Mouse (Mus musculus) liver, embryonic 12.5 days (tissue): ENCODE results near the gene Pkp2. TPM values are rescaled to one million over a fixed set of nuclear protein-coding genes. Genes with fewer than 3 reads are reported as not detected.
"Not testable (repeated sequence)": the region's sequence is repeated elsewhere in the genome, so short reads cannot be mapped to it uniquely, and the experiment has no call there.

ENCODE experiments used
- ATAC-seq: fragments of 200-750 bp; cut with Nextera tagmentation; 2 replicates; pipeline ENCODE4 v1.8.0; 2017; ENCODE audit warnings: moderate number of reproducible peaks, mild to moderate bottlenecking, moderate library complexity
- H3K27ac ChIP-seq: fragments of 300-500 bp; sonication (generic); 2 replicates; pipeline ENCODE4 v1.5.1; 2016; ENCODE audit warnings: mild to moderate bottlenecking
- H3K27me3 ChIP-seq: fragments of 300-500 bp; sonication (generic); replicated peaks from 2 replicates; pipeline ENCODE4 v1.6.1; 2016; ENCODE audit warnings: mild to moderate bottlenecking, moderate library complexity
- H3K36me3 ChIP-seq: fragments of 300-500 bp; sonication (generic); 2 replicates; pipeline ENCODE4 v1.6.1; 2016; ENCODE audit warnings: mild to moderate bottlenecking, moderate library complexity
- H3K4me1 ChIP-seq: fragments of 300-500 bp; sonication (generic); 2 replicates; pipeline ENCODE4 v1.6.1; 2016
- H3K4me2 ChIP-seq: fragments of 300-500 bp; sonication (generic); 2 replicates; pipeline ENCODE4 v1.6.1; 2016; ENCODE audit warnings: mild to moderate bottlenecking, moderate library complexity
- H3K4me3 ChIP-seq: fragments of 300-500 bp; sonication (generic); 2 replicates; pipeline ENCODE4 v1.5.1; 2016; ENCODE audit warnings: mild to moderate bottlenecking, moderate library complexity
- H3K9ac ChIP-seq: fragments of 300-500 bp; sonication (generic); 2 replicates; pipeline ENCODE4 v1.6.1; 2016; ENCODE audit warnings: mild to moderate bottlenecking, moderate library complexity
- H3K9me3 ChIP-seq: fragments of 300-500 bp; sonication (generic); replicated peaks from 2 replicates; pipeline ENCODE4 v1.6.1; 2016; ENCODE audit warnings: mild to moderate bottlenecking, moderate library complexity
- WGBS: fragments of 180-500 bp; shearing (Covaris S2); methylation state at CpG from one replicate; pipeline ENCODE4 v1.1.7; 2016; ENCODE audit not compliant: insufficient replicate concordance; 5-methylcytosine and 5-hydroxymethylcytosine counted together
- polyA plus RNA-seq: library from polyadenylated mRNA; unstranded; fragments of >200 nt; fragmentation: Nextera tagmentation; extraction: Ambion mirVana; gene quantifications from 2 replicates; pipeline ENCODE4 v1.2.1, GENCODE M21; 2016

Gene Pkp2
- polyA plus RNA-seq, 1 experiment from 2014 or later: 5.8 TPM

DNA sequence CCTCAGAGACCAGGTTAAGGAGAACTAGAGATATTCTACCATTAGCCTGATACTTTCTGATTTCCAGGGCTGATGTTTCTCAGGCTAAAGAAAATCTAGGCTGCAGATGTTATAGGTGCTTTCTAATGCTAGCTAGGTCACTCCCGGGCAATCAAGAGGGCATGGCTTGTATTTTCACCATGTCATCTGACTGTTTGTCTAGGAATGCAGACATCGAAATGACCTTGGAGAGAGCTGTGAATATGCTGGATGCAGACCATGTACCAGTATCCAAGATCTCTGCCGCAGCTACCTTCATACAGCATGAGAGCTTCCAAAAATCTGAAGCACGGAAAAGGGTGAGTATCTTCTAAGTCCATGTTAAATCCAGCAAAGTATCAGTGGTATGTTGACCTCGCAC is 17.3 kb downstream of the Pkp2 start:
- H3K9me3 ChIP-seq: no peaks in the 10 kb centered on the region
- H3K4me3 ChIP-seq: no peak overlapping the region
- H3K9ac ChIP-seq: no peak overlapping the region
- H3K4me1 ChIP-seq: no peaks in the 10 kb centered on the region
- no peak overlapping the region for H3K27ac ChIP-seq
- H3K36me3 ChIP-seq: no peaks in the 10 kb centered on the region
- H3K27me3 ChIP-seq: no peaks in the 10 kb centered on the region
- 77% methylated on average over 5 of the region's 5 CpGs for WGBS
- no peak overlapping the region for H3K4me2 ChIP-seq
- no peak for ATAC-seq

DNA sequence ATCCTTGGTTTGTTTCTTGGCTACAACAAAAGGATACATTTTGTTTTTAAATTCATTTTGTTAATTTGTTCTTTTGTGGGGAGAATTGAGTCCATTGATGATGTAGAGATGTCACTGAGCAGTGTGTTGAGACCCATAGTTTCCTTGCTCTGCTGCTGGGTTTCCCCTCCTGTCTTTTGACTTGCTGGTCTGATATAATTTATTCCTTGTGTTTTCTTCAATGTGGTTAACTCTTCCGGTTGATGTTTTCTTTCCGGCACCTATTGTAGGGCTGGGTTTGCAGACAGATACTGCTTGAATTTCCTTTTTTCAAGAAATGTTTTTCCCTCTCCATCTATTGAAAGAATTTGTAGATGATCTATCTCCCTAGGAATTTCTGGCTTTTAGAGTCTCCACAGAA is 20.8 kb downstream of the Pkp2 start:
- no peak overlapping the region for H3K4me3 ChIP-seq
- WGBS: 82% methylated on average over 2 of the region's 2 CpGs
- H3K9me3 ChIP-seq: no peaks in the 10 kb centered on the region
- H3K4me1 ChIP-seq: no peaks in the 10 kb centered on the region
- H3K27me3 ChIP-seq: no peaks in the 10 kb centered on the region
- H3K9ac ChIP-seq: no peak overlapping the region
- no peak for ATAC-seq
- H3K4me2 ChIP-seq: no peak overlapping the region
- H3K36me3 ChIP-seq: 0 out of 2 replicates have a peak, but pooled peaks cover 3% of the 10 kb centered on the region
- H3K27ac ChIP-seq: no peak overlapping the region

DNA sequence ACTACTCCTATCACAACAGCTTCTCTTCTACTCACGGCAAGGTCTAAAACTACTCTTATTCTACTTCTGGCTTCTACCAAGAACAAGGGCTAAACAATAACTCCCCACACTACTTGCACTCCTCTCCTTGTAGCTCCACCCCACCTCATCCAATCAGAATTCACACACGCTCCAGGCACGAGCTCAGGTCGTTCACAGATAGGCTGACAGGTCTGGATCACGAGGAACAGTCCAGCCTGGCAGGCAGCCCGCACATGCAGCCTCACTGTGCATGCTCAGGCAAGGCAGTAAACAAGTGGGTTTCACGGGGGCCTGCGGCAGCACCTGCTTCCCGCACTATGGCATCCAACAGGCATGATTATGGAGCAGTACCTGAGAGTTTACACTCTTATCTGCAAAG is 23.6 kb downstream of the Pkp2 start:
- 70% methylated on average over 9 of the region's 9 CpGs for WGBS
- not testable (repeated sequence) for H3K9ac ChIP-seq, H3K36me3 ChIP-seq, H3K9me3 ChIP-seq, H3K4me1 ChIP-seq, ATAC-seq, H3K4me3 ChIP-seq, H3K27ac ChIP-seq, H3K27me3 ChIP-seq, H3K4me2 ChIP-seq

DNA sequence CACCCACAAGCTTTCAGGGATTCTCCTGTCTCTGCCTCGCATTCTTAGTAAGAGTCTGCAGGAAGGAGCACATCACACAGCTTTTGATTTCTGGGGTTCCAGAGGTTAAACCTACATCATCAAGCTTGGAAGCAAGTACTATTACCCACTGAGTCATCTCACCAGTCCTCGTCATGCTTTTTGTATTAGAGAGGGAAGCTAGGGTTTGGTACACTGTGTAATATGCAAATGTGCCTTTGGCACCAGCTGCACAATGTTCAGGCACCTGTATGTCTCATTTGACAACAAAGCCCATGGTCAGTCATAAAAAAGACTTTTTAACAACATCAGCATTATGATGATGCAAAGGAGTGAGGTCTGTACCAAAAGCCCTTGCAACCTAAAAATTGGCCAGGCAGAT is 25.2 kb downstream of the Pkp2 start:
- Histone ChIP-seq H3K9ac (no peak overlapping the region), H3K27me3 (no peaks in the 10 kb centered on the region)

DNA sequence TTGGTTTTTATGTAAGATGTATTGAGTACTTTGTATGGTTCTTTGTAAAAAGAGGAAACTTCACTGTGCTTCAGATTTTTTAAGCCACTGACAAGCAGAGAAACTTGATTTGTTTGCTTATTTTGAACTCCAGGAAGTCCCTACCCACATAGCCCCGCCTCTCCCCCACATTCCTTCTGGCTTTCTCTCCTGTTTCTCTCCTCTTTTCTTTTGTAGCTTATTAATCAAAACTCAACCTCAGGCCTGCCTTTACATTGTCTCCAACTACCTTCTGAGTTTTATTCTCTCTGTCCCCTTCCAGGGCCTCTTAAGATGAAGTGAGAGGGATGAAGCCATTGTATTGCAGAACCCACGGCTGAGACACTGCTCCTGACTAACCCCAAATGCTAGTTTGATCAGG is 31.6 kb downstream of the Pkp2 start:
- Histone ChIP-seq H3K9me3 (no peaks in the 10 kb centered on the region), H3K27ac (no peak overlapping the region), H3K36me3 (no peaks in the 10 kb centered on the region), H3K4me3 (no peak overlapping the region), H3K9ac (no peak overlapping the region), H3K27me3 (no peaks in the 10 kb centered on the region), H3K4me1 (no peaks in the 10 kb centered on the region), H3K4me2 (no peak overlapping the region)
- 24% methylated on average over 2 of the region's 2 CpGs for WGBS
- ATAC-seq: no peak

More for the DNA sequence above, 25.2 kb downstream of the Pkp2 start:
- ATAC-seq: no peak
- no peaks in the 10 kb centered on the region for H3K4me1 ChIP-seq
- H3K4me2 ChIP-seq: no peak overlapping the region
- 0 out of 2 replicates have a peak, but pooled peaks cover 3% of the 10 kb centered on the region for H3K36me3 ChIP-seq
- H3K27ac ChIP-seq: no peak overlapping the region
- no peaks in the 10 kb centered on the region for H3K9me3 ChIP-seq
- no peak overlapping the region for H3K4me3 ChIP-seq
- WGBS: 70% methylated on average over 2 of the region's 2 CpGs

DNA sequence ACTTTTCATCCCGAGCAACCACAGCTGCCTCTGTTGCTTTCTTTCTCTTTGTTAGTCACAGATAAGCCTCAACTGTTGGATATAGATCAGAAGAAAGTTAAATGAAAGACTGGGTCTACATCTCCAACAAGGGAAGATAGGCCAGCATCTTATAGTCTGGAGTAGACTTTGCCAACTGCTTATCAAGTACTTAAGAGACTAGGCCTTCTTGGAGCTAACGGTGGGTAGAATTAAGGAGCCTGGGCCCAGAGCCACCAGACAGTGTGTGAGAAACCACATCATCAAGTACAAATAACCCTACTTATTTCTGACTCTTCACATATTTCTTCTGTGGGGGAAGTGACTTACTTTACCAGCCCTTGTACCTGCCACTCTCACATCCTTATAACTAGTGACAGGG is 37.4 kb downstream of the Pkp2 start:
- Histone ChIP-seq H3K36me3 (no peaks in the 10 kb centered on the region), H3K27ac (no peak overlapping the region), H3K9ac (no peak overlapping the region), H3K4me1 (peaks cover 10% of the 10 kb centered on the region), H3K4me3 (no peak overlapping the region), H3K4me2 (no peak overlapping the region), H3K9me3 (no peaks in the 10 kb centered on the region), H3K27me3 (no peaks in the 10 kb centered on the region)
- peak; percentile 49; the same call in 1 of the 2 replicates for ATAC-seq
- 35% methylated on average over 2 of the region's 2 CpGs for WGBS

DNA sequence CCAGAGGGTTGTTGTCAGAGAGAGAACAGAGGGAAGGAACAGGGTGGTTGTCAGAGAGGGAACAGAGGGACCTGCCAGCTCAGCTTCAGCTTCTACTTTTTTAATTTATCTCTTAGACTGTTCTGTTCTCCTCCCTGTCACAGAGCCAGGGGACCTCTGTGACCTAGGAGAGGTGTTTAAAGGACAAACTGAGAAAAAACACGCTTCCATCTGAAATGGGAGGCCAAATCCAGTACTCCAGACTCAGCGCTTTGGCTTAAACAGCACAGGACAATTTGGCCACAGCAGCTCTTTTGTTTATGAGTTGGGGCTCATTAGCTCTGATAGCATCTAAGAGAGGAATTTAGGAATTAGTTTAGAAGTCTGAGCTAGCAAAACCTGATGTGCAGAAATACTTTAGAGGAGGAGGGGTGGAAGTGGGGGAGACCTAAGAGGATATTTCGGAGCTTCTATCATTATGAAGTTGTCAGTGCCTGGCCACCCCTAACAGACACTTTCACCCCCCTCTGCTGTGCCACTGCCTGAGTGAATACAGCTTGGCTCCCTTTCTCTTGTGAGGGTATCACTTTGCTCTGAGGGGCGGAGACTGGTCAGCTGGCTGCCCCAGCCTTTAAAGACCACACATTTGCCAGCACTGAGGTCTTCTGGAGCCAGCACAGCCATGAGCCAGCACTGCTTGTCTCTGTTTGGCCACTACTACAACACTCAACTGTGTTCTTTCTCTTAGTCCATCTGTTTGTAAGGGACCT is 40.4 kb downstream of the Pkp2 start:
- Histone ChIP-seq H3K4me3 (no peak overlapping the region), H3K9ac (no peak overlapping the region), H3K27ac (no peak overlapping the region), H3K9me3 (no peaks in the 10 kb centered on the region), H3K36me3 (no peaks in the 10 kb centered on the region), H3K4me1 (peaks cover 13% of the 10 kb centered on the region), H3K4me2 (no peak overlapping the region), H3K27me3 (no peaks in the 10 kb centered on the region)
- WGBS: 69% methylated on average over 4 of the region's 4 CpGs
- ATAC-seq: no peak

DNA sequence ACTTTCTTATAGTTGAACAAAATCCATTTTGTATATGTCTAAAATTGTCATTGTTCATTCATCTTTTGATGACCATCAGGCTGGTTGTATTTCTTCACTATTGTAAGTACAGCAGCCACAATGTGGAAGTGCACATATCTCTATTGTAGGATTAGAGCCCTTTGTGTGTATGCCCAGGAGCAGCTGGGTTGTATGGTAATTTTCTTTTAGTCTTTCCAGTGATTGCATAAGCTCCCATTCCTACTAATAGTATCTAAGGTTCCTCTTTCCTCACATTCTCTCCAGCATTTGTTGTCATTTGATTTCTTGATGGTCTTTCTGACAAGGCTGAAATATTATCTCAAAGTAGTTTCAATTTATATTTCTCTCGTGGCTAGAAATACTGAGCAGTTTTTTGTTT is 42.1 kb downstream of the Pkp2 start:
- Histone ChIP-seq H3K27ac (no peak overlapping the region), H3K4me1 (peaks cover 10% of the 10 kb centered on the region), H3K4me2 (no peak overlapping the region), H3K9me3 (no peaks in the 10 kb centered on the region), H3K27me3 (no peaks in the 10 kb centered on the region), H3K36me3 (no peaks in the 10 kb centered on the region), H3K4me3 (no peak overlapping the region), H3K9ac (no peak overlapping the region)
- 40% methylated on average over 1 of the region's 1 CpGs for WGBS
- ATAC-seq: no peak

DNA sequence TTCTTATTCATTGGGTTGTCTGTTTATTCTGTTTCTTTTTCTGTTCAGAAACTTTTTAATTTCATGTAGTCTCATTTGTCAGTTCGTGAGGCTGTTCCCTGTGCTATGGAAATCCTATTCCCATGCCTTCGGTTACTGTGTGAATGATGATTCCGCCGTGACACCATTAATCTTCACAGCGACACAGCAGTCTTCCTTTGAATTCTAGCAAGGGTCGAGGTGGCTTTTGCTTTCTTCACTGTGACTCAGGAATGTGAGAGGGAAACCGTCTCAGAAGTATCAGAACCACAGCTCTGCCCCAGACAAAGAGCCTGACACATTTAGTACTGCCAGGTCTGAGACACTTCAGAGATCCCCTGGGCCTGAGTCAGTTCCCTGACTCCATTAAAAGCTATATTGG is 42.8 kb downstream of the Pkp2 start:
- H3K9ac ChIP-seq: no peak overlapping the region
- H3K27me3 ChIP-seq: no peaks in the 10 kb centered on the region
- H3K4me2 ChIP-seq: no peak overlapping the region
- no peaks in the 10 kb centered on the region for H3K9me3 ChIP-seq
- no peak for ATAC-seq
- H3K4me1 ChIP-seq: peaks cover 3% of the 10 kb centered on the region; the same call in 1 of the 2 replicates
- no peak overlapping the region for H3K4me3 ChIP-seq
- WGBS: 61% methylated on average over 7 of the region's 7 CpGs
- no peaks in the 10 kb centered on the region for H3K36me3 ChIP-seq
- no peak overlapping the region for H3K27ac ChIP-seq

DNA sequence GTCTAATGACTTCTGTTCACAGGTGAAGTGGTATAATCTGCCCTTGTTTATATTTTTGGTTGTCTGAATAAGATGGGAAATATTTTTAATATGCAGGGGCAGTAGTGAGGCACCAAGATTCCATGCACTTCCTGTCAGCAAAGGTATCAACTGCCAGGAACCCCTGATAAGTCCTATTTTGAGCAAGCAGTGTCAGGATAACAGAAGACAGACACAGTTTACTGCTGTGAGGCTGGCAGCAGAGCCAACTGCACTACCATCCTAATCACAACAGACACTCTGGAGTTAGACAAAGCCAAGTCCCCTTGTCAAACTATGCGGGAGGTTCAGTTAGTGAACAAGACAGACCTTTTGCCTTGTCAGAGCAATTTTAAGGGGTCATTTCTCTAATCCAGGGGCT is 43.6 kb downstream of the Pkp2 start:
- H3K36me3 ChIP-seq: no peaks in the 10 kb centered on the region
- WGBS: 26% methylated on average over 1 of the region's 1 CpGs
- H3K4me3 ChIP-seq: no peak overlapping the region
- H3K9me3 ChIP-seq: no peaks in the 10 kb centered on the region
- H3K4me2 ChIP-seq: no peak overlapping the region
- no peak for ATAC-seq
- no peak overlapping the region for H3K9ac ChIP-seq
- 0 out of 2 replicates have a peak, but pooled peaks cover 3% of the 10 kb centered on the region for H3K4me1 ChIP-seq
- H3K27ac ChIP-seq: no peak overlapping the region
- H3K27me3 ChIP-seq: no peaks in the 10 kb centered on the region

DNA sequence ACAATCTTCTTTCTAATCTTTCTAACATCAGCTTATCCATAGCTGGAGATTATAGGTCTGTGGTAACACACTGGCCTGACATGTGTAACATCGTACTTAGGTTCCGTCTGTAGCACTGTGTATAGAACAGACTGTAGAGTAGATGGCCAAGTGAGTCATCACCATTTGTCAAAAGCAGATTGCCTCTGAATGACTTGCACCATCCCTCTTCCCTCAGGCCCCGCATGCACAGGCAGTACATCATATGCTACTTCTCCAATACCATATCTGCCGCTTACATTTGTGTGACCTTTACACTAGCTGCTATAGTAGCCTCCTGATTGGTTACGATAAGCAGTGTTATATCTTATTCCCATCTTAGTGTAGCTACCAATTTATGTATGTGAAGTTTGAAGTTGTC is 47.8 kb downstream of the Pkp2 start:
- Histone ChIP-seq H3K27me3 (no peaks in the 10 kb centered on the region), H3K36me3 (no peaks in the 10 kb centered on the region)
- 77% methylated on average over 5 of the region's 5 CpGs for WGBS

DNA sequence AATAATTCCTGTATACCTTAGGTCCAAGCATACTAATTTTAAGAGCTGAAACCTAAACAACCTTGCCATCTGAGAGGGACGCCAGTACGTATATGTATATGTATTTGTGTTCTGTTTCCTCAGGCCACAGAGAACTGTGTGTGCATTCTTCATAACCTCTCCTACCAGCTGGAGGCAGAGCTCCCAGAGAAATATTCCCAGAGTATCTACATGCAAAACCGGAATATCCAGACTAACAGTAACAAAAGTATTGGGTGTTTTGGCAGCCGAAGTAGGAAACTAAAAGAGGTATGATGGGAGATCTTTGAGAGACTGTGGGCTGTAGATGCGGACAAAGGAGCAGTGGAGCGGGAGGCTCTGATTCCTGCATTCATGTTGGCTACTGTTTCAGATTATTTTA is 48.4 kb downstream of the Pkp2 start:
- Histone ChIP-seq H3K27me3 (no peaks in the 10 kb centered on the region), H3K9ac (no peak overlapping the region), H3K27ac (no peak overlapping the region), H3K36me3 (no peaks in the 10 kb centered on the region), H3K4me2 (no peak overlapping the region), H3K4me1 (no peaks in the 10 kb centered on the region), H3K9me3 (no peaks in the 10 kb centered on the region), H3K4me3 (no peak overlapping the region)
- no peak for ATAC-seq
- WGBS: 81% methylated on average over 6 of the region's 6 CpGs

More for the DNA sequence above, 47.8 kb downstream of the Pkp2 start:
- Histone ChIP-seq H3K27ac (no peak overlapping the region), H3K4me2 (no peak overlapping the region), H3K4me1 (0 out of 2 replicates have a peak, but pooled peaks cover 3% of the 10 kb centered on the region), H3K4me3 (no peak overlapping the region), H3K9ac (no peak overlapping the region), H3K9me3 (no peaks in the 10 kb centered on the region)
- no peak for ATAC-seq

DNA sequence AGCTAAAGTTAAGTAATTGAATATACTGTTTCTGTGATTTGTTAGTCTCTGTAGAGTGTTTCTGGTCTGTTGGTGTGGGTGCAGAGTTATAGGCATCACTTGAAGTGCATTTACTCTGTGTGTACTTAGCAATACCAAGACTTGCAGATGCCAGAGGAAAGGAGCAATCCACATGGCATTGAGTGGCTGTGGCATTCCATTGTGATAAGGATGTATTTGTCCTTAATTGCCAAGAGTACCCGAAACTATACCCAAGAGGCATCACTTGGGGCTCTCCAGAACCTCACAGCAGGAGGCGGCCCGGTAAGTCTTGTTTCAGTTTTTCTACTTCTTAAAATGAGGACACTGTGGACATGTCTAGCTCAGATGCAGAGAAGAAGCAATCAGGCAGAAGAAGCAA is 49.3 kb downstream of the Pkp2 start:
- no peaks in the 10 kb centered on the region for H3K9me3 ChIP-seq
- H3K4me3 ChIP-seq: no peak overlapping the region
- H3K9ac ChIP-seq: no peak overlapping the region
- no peaks in the 10 kb centered on the region for H3K36me3 ChIP-seq
- H3K4me1 ChIP-seq: no peaks in the 10 kb centered on the region
- WGBS: 78% methylated on average over 3 of the region's 3 CpGs
- H3K27ac ChIP-seq: no peak overlapping the region
- H3K27me3 ChIP-seq: no peaks in the 10 kb centered on the region
- no peak overlapping the region for H3K4me2 ChIP-seq
- no peak for ATAC-seq
